Mouse (Mus musculus) retina, adult 2 months (tissue): ENCODE results near the gene Dnah17.

ENCODE experiments used
- DNase-seq: peaks from one replicate; pipeline ENCODE4 v3.0.0-alpha.2; 2012; ENCODE audit warnings: low read depth, low spot score

The Dnah17 gene

DNA sequence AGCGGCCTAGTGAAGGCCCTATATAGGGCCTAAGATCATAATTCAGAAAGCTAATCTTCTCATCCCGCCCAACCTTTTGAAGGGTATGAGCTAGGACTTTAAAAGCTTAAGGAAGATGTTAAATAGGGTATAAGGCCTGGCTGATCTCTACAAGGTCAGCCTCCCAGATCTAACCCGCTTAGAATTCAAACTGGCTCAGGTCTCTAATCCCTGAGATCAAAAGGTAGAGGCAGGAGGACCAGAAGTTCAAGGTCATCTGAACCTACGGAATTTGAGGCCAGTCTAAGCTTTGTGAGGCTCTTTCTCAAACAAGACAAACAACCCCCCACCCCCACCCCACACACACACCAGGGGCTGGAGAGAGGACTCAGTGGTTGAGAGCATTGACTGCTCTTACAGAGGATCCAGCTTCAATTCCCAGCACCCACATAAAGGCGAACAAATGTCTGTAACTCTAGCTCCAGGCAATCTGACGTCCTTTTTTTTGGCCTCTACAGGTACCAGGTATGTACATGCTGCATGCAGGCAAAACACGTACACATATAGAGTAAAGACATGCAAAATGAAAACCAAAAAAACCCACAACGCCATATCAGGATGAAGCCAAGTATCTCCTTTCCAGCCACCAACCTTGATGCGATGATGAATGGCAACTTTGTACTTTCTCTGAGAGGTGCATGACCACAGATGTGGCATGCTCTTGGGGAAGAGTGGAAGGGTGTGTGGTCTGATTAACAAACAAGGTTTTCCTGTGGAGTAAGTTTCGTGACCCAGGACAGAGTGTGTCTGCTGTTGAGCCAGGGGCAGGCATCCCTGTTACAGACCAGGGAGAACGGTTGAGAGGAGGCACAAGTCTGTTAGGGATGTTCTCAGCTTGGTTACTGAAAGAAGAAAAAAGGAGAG is 157.5 kb downstream of the Dnah17 start:
- no peak for DNase-seq
